Comparison of ENCODE assay signal across 1 mouse cellular context in the genomic region with DNA sequence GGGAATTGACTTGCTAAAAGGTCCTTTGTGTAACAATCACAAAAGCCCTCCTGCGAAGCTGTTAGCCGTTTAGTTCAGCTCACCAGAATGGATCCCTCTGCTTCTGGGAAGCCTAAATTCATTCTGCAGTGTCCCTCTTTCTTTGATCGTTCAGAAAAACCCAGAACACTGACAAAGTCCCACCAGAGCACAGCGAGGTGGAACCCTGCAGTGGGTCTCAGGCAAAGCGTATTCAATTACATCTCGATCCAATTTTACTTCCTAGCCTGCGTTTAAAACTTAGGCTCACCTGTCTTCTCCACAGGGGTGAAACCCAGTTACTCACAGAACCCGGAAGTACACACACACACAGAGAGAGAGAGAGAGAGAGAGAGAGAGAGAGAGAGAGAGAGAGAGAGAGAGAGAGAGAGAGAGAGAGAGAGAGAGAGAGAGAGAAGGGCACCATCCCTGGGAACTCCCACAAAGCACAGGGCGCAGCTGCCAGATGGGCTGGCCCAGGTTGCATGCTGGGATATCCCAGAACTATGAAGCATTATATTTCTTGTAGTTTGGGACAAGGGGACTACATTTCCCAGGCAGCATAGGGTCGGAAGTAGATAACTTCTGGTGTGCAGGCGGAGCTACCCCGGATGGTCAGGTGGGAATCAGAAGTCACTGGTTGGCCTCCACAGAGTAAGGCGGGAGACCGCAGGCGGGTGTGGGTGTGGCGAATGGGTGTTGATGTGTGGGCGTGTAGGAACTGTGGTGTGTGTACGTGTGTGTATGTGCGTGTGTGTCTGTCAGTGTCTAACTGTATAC.
A peak's percentile ranks its signal among the peaks of the same experiment; 100 is the strongest.
TF ChIP-seq lines count a peak whose summit lies in the region.

A gene (plus strand): TSS at position 526 of the 798 bp plus-strand sequence.

TF ChIP-seq in MEL, 35 proteins besides CTCF, POLR2A, EP300 and RAD21 (continued from another document):
- TF ChIP-seq GABPA (IDR thresholded peaks at IDR 0.05; ENCODE audit: low read depth, low read length) (no peak), SIN3A (IDR thresholded peaks at IDR 0.05; ENCODE audit: low read length) (peak; percentile 80), KAT2A (conservative IDR thresholded peaks at IDR 0.05; ENCODE audit: low read depth, low read length) (peak; percentile 93), NELFE (IDR thresholded peaks at IDR 0.05; ENCODE audit: low read depth, low read length) (no peak; the same call in 1 of the 2 replicates), MAX (IDR thresholded peaks at IDR 0.05; ENCODE audit: low read length) (peak; percentile 73), ZNF384 (IDR thresholded peaks at IDR 0.05; ENCODE audit: low read depth, low read length) (0 out of 2 replicates have a peak, but pooled peaks have one; percentile 17), POLR2AphosphoS2 (IDR thresholded peaks at IDR 0.05; ENCODE audit: low read length) (peak; percentile 57; the same call in 1 of the 2 replicates), USF1 (IDR thresholded peaks at IDR 0.05; ENCODE audit: low read depth, low read length) (peak; percentile 88), GATA1 (IDR thresholded peaks at IDR 0.05; ENCODE audit: low read depth, low read length) (peak; percentile 79), E2F4 (IDR thresholded peaks at IDR 0.05; ENCODE audit: borderline replicate concordance, low read depth, low read length) (0 out of 2 replicates have a peak, but pooled peaks have one; percentile 18)
